Mouse (Mus musculus) stomach, embryonic 14.5 days (tissue): ENCODE results near the gene Tnip1. TPM values are rescaled to one million over a fixed set of nuclear protein-coding genes. Genes with fewer than 3 reads are reported as not detected.
A peak's percentile ranks its signal among the peaks of the same experiment; 100 is the strongest.

Experiments used
- ATAC-seq: fragments of 200-750 bp; cut with Nextera tagmentation; 2 replicates; pipeline ENCODE4 v1.8.0; 2017; ENCODE audit warnings: low read depth, moderate TSS enrichment; ENCODE audit not compliant: insufficient number of reproducible peaks, insufficient read depth, low FRiP score
- H3K27ac ChIP-seq: fragments of 300-500 bp; sonication (generic); 2 replicates; pipeline ENCODE4 v1.5.1; 2014; ENCODE audit warnings: mild to moderate bottlenecking, low read length, moderate library complexity, mixed read lengths
- H3K27me3 ChIP-seq: fragments of 300-500 bp; sonication (generic); 2 replicates; pipeline ENCODE4 v1.6.1; 2014; ENCODE audit warnings: low read length, control low read depth, mixed read lengths; ENCODE audit not compliant: control insufficient read depth, insufficient read depth
- H3K36me3 ChIP-seq: fragments of 300-500 bp; sonication (generic); 2 replicates; pipeline ENCODE4 v1.6.1; 2014; ENCODE audit warnings: mild to moderate bottlenecking, control low read depth, low read length, moderate library complexity, mixed read lengths; ENCODE audit not compliant: control insufficient read depth, insufficient read depth
- H3K4me1 ChIP-seq: fragments of 300-500 bp; sonication (generic); 2 replicates; pipeline ENCODE4 v1.6.1; 2014; ENCODE audit warnings: low read length, control low read depth, mixed read lengths; ENCODE audit not compliant: control insufficient read depth, insufficient read depth
- H3K4me2 ChIP-seq: fragments of 300-500 bp; sonication (generic); replicated peaks from 2 replicates; pipeline ENCODE4 v1.6.1; 2014; ENCODE audit warnings: low read depth, low read length, control low read depth
- H3K4me3 ChIP-seq: fragments of 300-500 bp; sonication (generic); 2 replicates; pipeline ENCODE4 v1.5.1; 2014; ENCODE audit warnings: low read depth, low read length, control low read depth
- H3K9ac ChIP-seq: fragments of 300-500 bp; sonication (generic); replicated peaks from 2 replicates; pipeline ENCODE4 v1.6.1; 2014; ENCODE audit warnings: low read depth, mild to moderate bottlenecking, control low read depth, low read length, moderate library complexity, mixed read lengths
- H3K9me3 ChIP-seq: fragments of 300-500 bp; sonication (generic); 2 replicates; pipeline ENCODE4 v1.6.1; 2016; ENCODE audit warnings: low read depth, low read length, control low read depth; ENCODE audit not compliant: control insufficient read depth
- WGBS: fragments of 180-500 bp; shearing (Covaris S2); extraction: QIAGEN DNeasy Blood & Tissue Kit; methylation state at CpG from one replicate; pipeline ENCODE4 v1.1.7; 2014; 5-methylcytosine and 5-hydroxymethylcytosine counted together
- polyA plus RNA-seq: library from polyadenylated mRNA; unstranded; fragments of >200 nt; fragmentation: Nextera tagmentation; extraction: Ambion mirVana; gene quantifications from 2 replicates; pipeline ENCODE4 v1.2.1, GENCODE M21; 2014

Gene Tnip1
- polyA plus RNA-seq, 1 experiment from 2014 or later, result 21.0 TPM

- no peak for ATAC-seq
- H3K36me3 ChIP-seq, result peaks cover 18% of the 10 kb centered on the region; the same call in 1 of the 2 replicates
- 37% methylated on average over 12 of the region's 12 CpGs for WGBS
- H3K4me3 ChIP-seq, result no peak overlapping the region
- H3K4me2 ChIP-seq, result no peak overlapping the region
- peaks cover 8% of the 10 kb centered on the region for H3K4me1 ChIP-seq
- H3K9me3 ChIP-seq, result no peaks in the 10 kb centered on the region
- H3K27ac ChIP-seq, result peak overlapping the region; percentile 36; the same call in 1 of the 2 replicates
- no peak overlapping the region for H3K9ac ChIP-seq
- H3K27me3 ChIP-seq, result no peaks in the 10 kb centered on the region
These were observed 26.5 kb downstream of the Tnip1 start for GRCm38 (mm10) chr11:54936035-54936770.

DNA sequence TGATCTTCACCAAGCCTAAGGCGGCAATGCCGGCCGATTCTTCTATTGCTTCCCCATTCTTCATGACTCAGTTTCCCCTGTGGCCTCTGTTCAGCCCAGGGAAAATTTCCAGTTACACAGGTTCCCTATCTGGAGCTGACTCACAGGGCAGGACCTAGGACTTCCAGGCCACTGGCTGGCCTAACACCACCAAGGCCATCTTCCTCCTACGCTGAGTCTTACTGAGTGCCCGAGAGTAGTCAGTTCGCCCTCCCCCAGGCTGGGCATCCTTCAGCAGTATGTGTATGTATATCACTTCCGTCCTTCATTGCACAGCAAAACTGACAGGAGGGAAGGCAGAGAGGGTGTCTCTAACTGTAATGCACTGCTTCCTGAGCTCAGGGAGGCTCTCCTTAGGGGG is 28.5 kb downstream of the Tnip1 start:
- H3K27ac ChIP-seq, result no peak overlapping the region
- ATAC-seq, result no peak
- H3K9me3 ChIP-seq, result no peaks in the 10 kb centered on the region
- no peak overlapping the region for H3K4me2 ChIP-seq
- H3K4me3 ChIP-seq, result no peak overlapping the region
- peaks cover 26% of the 10 kb centered on the region; the same call in 1 of the 2 replicates for H3K36me3 ChIP-seq
- 92% methylated on average over 7 of the region's 7 CpGs for WGBS
- H3K27me3 ChIP-seq, result no peaks in the 10 kb centered on the region
- peaks cover 8% of the 10 kb centered on the region for H3K4me1 ChIP-seq
- H3K9ac ChIP-seq, result no peak overlapping the region

DNA sequence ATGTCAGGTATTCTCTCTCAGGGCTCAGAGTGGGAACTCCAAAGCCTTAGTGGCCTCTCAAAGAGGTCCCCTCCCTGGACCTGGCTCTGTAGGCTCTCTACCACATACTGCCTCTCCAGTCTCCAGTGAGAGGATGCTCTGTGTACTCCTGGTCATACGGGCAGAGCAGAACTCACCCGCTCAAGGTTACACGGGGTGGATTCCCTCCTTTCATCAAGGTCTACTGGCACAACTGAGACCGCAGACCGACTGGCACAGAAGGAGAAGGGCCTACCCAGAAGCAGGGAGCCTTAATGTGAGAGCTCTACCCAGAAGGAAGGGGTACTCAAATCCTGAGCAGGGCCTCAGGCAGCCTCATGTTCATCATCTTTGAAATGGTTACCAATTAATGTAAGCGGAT is 30.2 kb downstream of the Tnip1 start:
- Histone ChIP-seq H3K4me3 (no peak overlapping the region), H3K4me2 (no peak overlapping the region), H3K27me3 (no peaks in the 10 kb centered on the region), H3K9ac (no peak overlapping the region), H3K9me3 (no peaks in the 10 kb centered on the region), H3K36me3 (peaks cover 28% of the 10 kb centered on the region), H3K27ac (no peak overlapping the region), H3K4me1 (peaks cover 8% of the 10 kb centered on the region)
- 92% methylated on average over 6 of the region's 6 CpGs for WGBS
- ATAC-seq, result no peak

DNA sequence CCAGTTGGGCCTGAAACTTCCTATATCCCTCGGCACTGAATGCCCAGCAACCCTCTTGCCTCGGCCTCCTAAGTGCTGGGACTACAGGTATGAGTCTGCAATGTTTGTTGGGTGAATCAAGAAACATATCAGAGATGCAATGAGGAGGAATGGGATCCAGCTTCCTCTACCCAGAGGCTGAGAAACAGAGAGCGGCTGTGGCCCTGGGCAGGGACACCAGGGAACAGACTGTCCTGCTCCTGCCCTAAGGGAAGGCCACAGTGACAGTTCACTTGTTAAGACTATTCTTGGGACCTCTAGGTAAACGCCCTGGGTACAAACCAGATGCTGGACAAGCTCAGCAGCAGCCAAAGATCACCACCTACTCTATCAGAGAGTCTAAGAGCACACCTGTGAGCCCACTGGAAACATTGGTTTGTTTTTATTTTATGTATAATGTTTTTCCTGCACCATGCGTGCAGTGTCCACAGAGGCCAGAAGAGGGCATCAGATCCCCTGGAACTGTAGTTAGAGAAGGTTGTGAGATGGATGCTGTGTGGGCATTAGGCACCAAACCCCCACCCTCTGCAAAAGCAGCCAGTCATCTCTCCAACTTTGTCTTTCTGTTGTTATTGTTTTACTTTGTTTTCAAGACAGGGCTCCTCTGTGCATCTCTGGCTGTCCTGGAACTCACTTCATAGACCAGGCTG is 31.2 kb downstream of the Tnip1 start:
- no peaks in the 10 kb centered on the region for H3K27me3 ChIP-seq
- H3K4me2 ChIP-seq, result no peak overlapping the region
- 60% methylated on average over 5 of the region's 5 CpGs for WGBS
- no peak for ATAC-seq
- no peak overlapping the region for H3K27ac ChIP-seq
- no peak overlapping the region for H3K9ac ChIP-seq
- no peaks in the 10 kb centered on the region for H3K9me3 ChIP-seq
- H3K36me3 ChIP-seq, result peaks cover 30% of the 10 kb centered on the region
- no peak overlapping the region for H3K4me3 ChIP-seq
- H3K4me1 ChIP-seq, result peaks cover 8% of the 10 kb centered on the region

- Histone ChIP-seq H3K4me1 (no peaks in the 10 kb centered on the region; the same call in 1 of the 2 replicates), H3K27me3 (no peaks in the 10 kb centered on the region), H3K4me3 (no peak overlapping the region), H3K9me3 (no peaks in the 10 kb centered on the region), H3K36me3 (peaks cover 35% of the 10 kb centered on the region), H3K9ac (no peak overlapping the region), H3K4me2 (no peak overlapping the region), H3K27ac (no peak overlapping the region)
- no peak for ATAC-seq
- WGBS, result 61% methylated on average over 7 of the region's 7 CpGs
These were observed 32.3 kb downstream of the Tnip1 start for GRCm38 (mm10) chr11:54930318-54930979.

DNA sequence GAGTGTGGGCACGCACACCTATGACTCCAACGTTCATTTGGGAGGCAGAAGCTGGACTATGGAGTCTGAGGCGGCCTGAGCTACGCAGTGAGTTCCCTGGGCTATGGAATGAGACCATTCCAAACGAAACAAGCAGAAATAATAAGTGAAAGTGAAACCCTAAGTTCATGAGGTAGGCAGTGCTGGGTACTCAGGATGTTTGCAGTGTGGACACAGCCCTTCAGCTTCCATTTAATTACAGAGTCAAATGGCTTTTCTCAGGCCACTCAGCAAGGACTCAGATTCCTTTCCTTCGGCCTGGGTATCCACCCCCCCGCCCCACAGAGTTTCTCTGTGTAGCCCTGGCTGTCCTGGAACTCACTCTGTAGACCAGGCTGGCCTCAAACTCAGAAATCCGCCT is 33.0 kb downstream of the Tnip1 start:
- H3K9me3 ChIP-seq, result no peaks in the 10 kb centered on the region
- no peaks in the 10 kb centered on the region for H3K27me3 ChIP-seq
- no peaks in the 10 kb centered on the region for H3K4me1 ChIP-seq
- no peak overlapping the region for H3K27ac ChIP-seq
- H3K36me3 ChIP-seq, result peaks cover 35% of the 10 kb centered on the region
- no peak overlapping the region for H3K4me3 ChIP-seq
- H3K4me2 ChIP-seq, result no peak overlapping the region
- ATAC-seq, result no peak
- H3K9ac ChIP-seq, result no peak overlapping the region
- 86% methylated on average over 8 of the region's 8 CpGs for WGBS

DNA sequence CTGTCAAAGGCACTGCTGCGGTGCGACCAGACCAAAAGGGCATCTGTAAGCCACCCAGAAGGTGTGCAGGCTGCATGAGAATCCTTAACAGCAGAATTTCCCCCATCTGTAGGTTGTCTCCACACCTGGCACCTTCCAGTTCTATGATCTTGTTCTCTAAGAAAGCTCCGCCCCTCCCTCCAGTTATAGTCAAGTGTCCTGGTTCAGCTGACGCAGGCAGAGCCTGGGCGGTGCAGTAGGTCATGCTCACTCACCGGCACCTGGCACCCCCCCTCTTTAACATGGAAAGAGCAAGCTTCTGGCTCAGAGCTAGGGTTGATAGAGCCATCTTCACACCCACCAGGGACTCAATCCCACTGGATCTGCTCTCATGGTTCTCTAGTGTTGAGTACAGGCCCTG is 33.4 kb downstream of the Tnip1 start:
- H3K9ac ChIP-seq, result no peak overlapping the region

GRCm38 (mm10) chr11:54928886-54929285 is 33.8 kb downstream of the Tnip1 start:
- Histone ChIP-seq H3K4me1 (no peaks in the 10 kb centered on the region), H3K9me3 (no peaks in the 10 kb centered on the region), H3K9ac (no peak overlapping the region), H3K4me3 (no peak overlapping the region), H3K27ac (no peak overlapping the region), H3K36me3 (peaks cover 38% of the 10 kb centered on the region), H3K4me2 (no peak overlapping the region), H3K27me3 (no peaks in the 10 kb centered on the region)
- 79% methylated on average over 7 of the region's 7 CpGs for WGBS
- ATAC-seq, result no peak

More for the DNA sequence above, 33.4 kb downstream of the Tnip1 start:
- no peak overlapping the region for H3K4me3 ChIP-seq
- H3K27ac ChIP-seq, result no peak overlapping the region
- H3K4me2 ChIP-seq, result no peak overlapping the region
- no peaks in the 10 kb centered on the region for H3K4me1 ChIP-seq
- ATAC-seq, result no peak
- 96% methylated on average over 6 of the region's 6 CpGs for WGBS
- no peaks in the 10 kb centered on the region for H3K9me3 ChIP-seq
- peaks cover 35% of the 10 kb centered on the region for H3K36me3 ChIP-seq
- no peaks in the 10 kb centered on the region for H3K27me3 ChIP-seq
